In the genomic region with DNA sequence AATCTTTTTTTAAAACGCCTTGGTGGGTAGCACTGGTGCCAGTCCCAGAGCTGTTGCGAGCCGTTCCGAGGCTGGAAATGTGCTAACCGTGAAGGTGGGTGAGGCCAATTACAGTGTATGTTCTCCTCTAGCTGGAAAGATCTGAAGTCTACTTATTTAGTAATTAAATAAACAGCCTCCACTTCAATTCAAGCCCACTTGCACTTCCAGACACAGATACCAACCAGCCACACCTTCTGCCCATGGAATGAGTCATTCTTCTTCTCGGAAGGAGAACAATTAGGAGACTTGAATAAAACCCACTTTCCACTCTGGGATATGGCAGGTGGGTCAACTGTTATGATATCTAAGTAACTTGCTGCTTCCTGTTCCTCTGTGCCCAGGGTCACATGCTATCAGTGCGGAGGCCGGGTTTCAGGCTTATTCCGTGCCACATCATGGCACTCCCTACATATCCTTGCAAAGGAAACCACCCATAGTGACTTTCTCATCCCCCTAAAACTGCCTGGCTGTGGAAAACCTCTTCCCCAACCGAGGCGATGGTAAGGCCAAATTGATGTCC, we compare ENCODE assay signal across 26 mouse cellular contexts. TPM values are rescaled to one million over a fixed set of nuclear protein-coding genes. Genes with fewer than 3 reads are reported as not detected.
DNase-seq lines count a peak whose midpoint lies in the region; ATAC-seq lines count a peak whose summit lies in the region.
"Had no signal": no experiment of that assay in that cellular context is flagged by ENCODE, and none has a peak within 500 bp of the region (broad histone marks: within the 10 kb centered on the region; RNA-seq: fewer than 3 reads in every experiment).

No protein-coding gene starts in this region.

- no peaks in the 10 kb centered on the region for H3K27me3 ChIP-seq in limb, embryonic 15.5 days
- H3K27me3 ChIP-seq in limb, embryonic 10.5 days (ENCODE audit: low read depth, poor library complexity, severe bottlenecking), result no peaks in the 10 kb centered on the region
- H3K27me3 ChIP-seq: embryonic facial prominence, embryonic 12.5 days; forebrain, embryonic 15.5 days; hindbrain, embryonic 12.5 days had no signal

- 0 out of 2 replicates have a peak, but pooled peaks have one; percentile 4 for ATAC-seq in limb, embryonic 15.5 days (ENCODE audit: insufficient number of reproducible peaks, low FRiP score, low TSS enrichment, low read depth)
- 0 out of 2 replicates have a peak, but pooled peaks have one; percentile 20 for ATAC-seq in megakaryocyte progenitor cell, adult 5-6 weeks (replicated peaks; ENCODE audit: poor library complexity)
- ATAC-seq: activated CD4-positive, CD25-positive, alpha-beta regulatory T cell, adult 4 months; CD4-positive, CD25-positive, alpha-beta regulatory T cell, adult 4 months; forebrain, embryonic 15.5 days; hindbrain, embryonic 16.5 days; Patski had no signal

- DNase-seq in limb, embryonic 10.5 days (ENCODE audit: low spot score), result no peak
- DNase-seq in MN1 (ENCODE audit: low spot score), result peak; percentile 54
- DNase-seq in kidney, postnatal 14 days, result no peak
- DNase-seq in Muller cell, postnatal 12 days (ENCODE audit: inconsistent ontology term), result no peak
- DNase-seq: adrenal gland, adult 2 months; adrenal gland, postnatal 36 days; cerebellum, adult 11 months; cerebellum, adult 8-10 months; cerebellum, postnatal 14 days; gastrocnemius, postnatal 10 days; heart, adult 18-20 months; heart, postnatal 10 days; heart, postnatal 4 days had no signal

- 90% methylated on average over 11 of the region's 11 CpGs for WGBS in limb, embryonic 15.5 days
- WGBS in limb, embryonic 10.5 days, result 94% methylated on average over 11 of the region's 11 CpGs

- H3K4me2 ChIP-seq in limb, embryonic 15.5 days, result no peak overlapping the region
- H3K4me2 ChIP-seq: embryonic facial prominence, embryonic 12.5 days; forebrain, embryonic 15.5 days; hindbrain, embryonic 12.5 days had no signal

- H3K9ac ChIP-seq in limb, embryonic 15.5 days, result no peak overlapping the region
- H3K9ac ChIP-seq: embryonic facial prominence, embryonic 12.5 days; forebrain, embryonic 15.5 days; hindbrain, embryonic 12.5 days had no signal

- 0 out of 2 replicates have a peak, but pooled peaks cover 5% of the 10 kb centered on the region for H3K4me1 ChIP-seq in limb, embryonic 15.5 days
- H3K4me1 ChIP-seq in limb, embryonic 10.5 days, result peaks cover 7% of the 10 kb centered on the region
- H3K4me1 ChIP-seq: forebrain, embryonic 15.5 days; hindbrain, embryonic 12.5 days had no signal

- no peak overlapping the region for H3K27ac ChIP-seq in limb, embryonic 15.5 days
- no peak overlapping the region for H3K27ac ChIP-seq in limb, embryonic 10.5 days
- H3K27ac ChIP-seq: embryonic facial prominence, embryonic 12.5 days; forebrain, embryonic 15.5 days; heart, embryonic 10.5 days; hindbrain, embryonic 12.5 days had no signal

- no peak overlapping the region for H3K4me3 ChIP-seq in limb, embryonic 15.5 days
- H3K4me3 ChIP-seq in limb, embryonic 10.5 days, result no peak overlapping the region
- H3K4me3 ChIP-seq: embryonic facial prominence, embryonic 12.5 days; forebrain, embryonic 15.5 days; heart, embryonic 10.5 days; hindbrain, embryonic 12.5 days had no signal

- H3K36me3 ChIP-seq in limb, embryonic 15.5 days, result no peaks in the 10 kb centered on the region
- no peaks in the 10 kb centered on the region for H3K36me3 ChIP-seq in limb, embryonic 10.5 days
- H3K36me3 ChIP-seq: embryonic facial prominence, embryonic 12.5 days; forebrain, embryonic 15.5 days; G1E; heart, embryonic 10.5 days; hindbrain, embryonic 12.5 days had no signal

- no peaks in the 10 kb centered on the region for H3K9me3 ChIP-seq in limb, embryonic 15.5 days
- H3K9me3 ChIP-seq in limb, embryonic 10.5 days (replicated peaks), result no peaks in the 10 kb centered on the region
- H3K9me3 ChIP-seq: embryonic facial prominence, embryonic 12.5 days; forebrain, embryonic 15.5 days; G1E; heart, embryonic 10.5 days; hindbrain, embryonic 12.5 days had no signal

RNA-seq across cellular contexts. Expression of a gene that starts 54.8 kb away (rescaled TPM):
- not detected in 2 replicates for polyA plus RNA-seq in limb, embryonic 15.5 days (2015; fragmentation: Nextera tagmentation; extraction: Ambion mirVana)
- polyA plus RNA-seq in limb, embryonic 10.5 days (2016; fragmentation: Nextera tagmentation; extraction: Ambion mirVana), result not detected in 2 replicates
- total RNA-seq in megakaryocyte progenitor cell, adult 5-6 weeks (2015), result 0.02 TPM in 1 of 2 replicates, not detected in the other
- not detected in 2 replicates for total RNA-seq in megakaryocyte progenitor cell, adult 5-6 weeks (2017)
- total RNA-seq: heart, postnatal 10 days; heart, postnatal 4 days had no signal
- polyA plus RNA-seq: embryonic facial prominence, embryonic 12.5 days; forebrain, embryonic 11.5 days; G1E; heart, embryonic 10.5 days; heart, embryonic 14.5 days; hindbrain, embryonic 16.5 days; Patski had no signal

RNA-seq across cellular contexts. Expression of a gene that starts 59.8 kb away (rescaled TPM):
- polyA plus RNA-seq in limb, embryonic 15.5 days (2015; fragmentation: Nextera tagmentation; extraction: Ambion mirVana), result 142 and 145 TPM in 2 replicates
- polyA plus RNA-seq in limb, embryonic 10.5 days (2016; fragmentation: Nextera tagmentation; extraction: Ambion mirVana), result 113 and 121 TPM in 2 replicates
- 219 and 228 TPM in 2 replicates for total RNA-seq in megakaryocyte progenitor cell, adult 5-6 weeks (2015)
- 193 and 195 TPM in 2 replicates for total RNA-seq in megakaryocyte progenitor cell, adult 5-6 weeks (2017)
